Mouse (Mus musculus) colon, adult 2 months (tissue): Measurements from ENCODE around the gene Zfp382. TPM values are rescaled to one million over a fixed set of nuclear protein-coding genes. Genes with fewer than 3 reads are reported as not detected.

Source experiments
- polyA plus RNA-seq: library from polyadenylated mRNA; depleted of rRNA; stranded (reverse); fragments of >200 nt; gene quantifications from 2 replicates; pipeline ENCODE4 v1.2.3, GENCODE M21; 2012; rRNA removed

Zfp382 gene
- polyA plus RNA-seq = 0.38 and 1.9 TPM in 2 replicates

GRCm38 (mm10) chr7:30121308-30122187 lies at the start of gene Zfp382:
Gene Zfp382 (plus strand): TSS chr7:30121942.

GRCm38 (mm10) chr7:30072146-30073028 lies 49.4 kb upstream of the Zfp382 start, which contains the start of gene Zfp82:
Gene Zfp82 (minus strand): TSS chr7:30072900.

GRCm38 (mm10) chr7:30090092-30090969 lies 31.4 kb upstream of the Zfp382 start, which contains the start of the genes Gm26920 and Zfp566:
Gene Gm26920 (minus strand): TSS chr7:30090410.
Gene Zfp566 (minus strand): TSS chr7:30090527.

GRCm38 (mm10) chr7:30094646-30095429 lies 26.9 kb upstream of the Zfp382 start, which contains the start of gene Zfp260:
Gene Zfp260 (plus strand): TSS chr7:30094777.

DNA sequence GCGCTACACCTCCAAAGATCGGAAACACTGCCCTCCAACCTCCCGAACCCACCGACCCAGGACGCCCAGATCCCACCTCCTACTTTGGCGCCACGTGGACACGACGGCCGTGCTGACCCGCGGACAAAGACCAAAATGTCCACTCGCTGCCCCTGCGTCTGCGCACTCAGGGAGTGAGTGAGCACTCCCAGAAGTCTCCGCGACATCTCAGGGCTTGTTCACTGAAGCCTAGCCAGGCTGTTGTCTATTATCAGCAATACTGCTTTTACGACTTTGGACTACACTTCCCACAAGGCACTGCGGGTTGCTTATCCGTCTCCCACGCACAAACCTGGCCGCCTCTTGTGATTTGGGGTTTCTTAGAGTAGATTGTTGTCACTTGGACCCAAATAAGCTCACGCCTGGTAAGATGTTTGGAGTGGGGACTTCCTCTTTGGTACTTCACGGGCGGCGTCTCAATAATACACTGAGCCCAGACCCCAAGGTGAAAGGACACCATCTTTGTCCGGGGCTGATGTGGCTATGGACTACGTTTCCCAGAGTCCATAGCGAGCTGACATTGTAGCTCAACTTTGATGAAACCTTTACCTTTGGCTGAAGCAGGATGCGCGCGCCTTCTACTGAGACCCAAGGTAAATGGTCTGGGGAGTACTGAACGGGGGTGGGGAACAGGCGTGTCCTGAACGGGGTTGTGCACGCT lies 48.0 kb downstream of the Zfp382 start, which contains the start of gene Zfp146:
Gene Zfp146 (minus strand): TSS at position 168 of the 700 bp plus-strand sequence.

DNA sequence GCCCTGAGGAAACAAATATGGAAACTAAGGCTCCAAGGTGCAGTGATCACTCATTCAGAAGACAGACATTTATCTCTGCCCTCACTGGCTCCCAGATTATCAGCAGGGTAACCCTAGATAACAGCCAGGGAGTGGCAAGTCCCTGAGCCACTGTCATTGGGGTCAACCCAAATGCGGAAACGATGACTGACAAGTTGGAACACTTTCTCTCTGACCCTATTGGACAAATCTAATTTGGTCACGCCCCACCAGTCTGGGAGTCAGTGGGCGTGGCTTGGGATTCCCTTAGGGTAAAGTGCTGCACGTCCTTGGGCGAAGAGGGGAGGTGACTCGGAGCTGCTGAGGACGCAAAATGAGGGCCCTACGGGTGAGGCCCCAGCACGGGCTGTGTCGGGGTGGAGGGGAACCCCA lies 62.1 kb downstream of the Zfp382 start, which contains the start of gene Cox7a1:
Gene Cox7a1 (plus strand): TSS at position 266 of the 411 bp plus-strand sequence.

Other genes with a start within 250 kb of the Zfp382 start
- gene Zfp27, start 215.4 kb upstream of the Zfp382 start, polyA plus RNA-seq = 1.3 and 1.7 TPM in 2 replicates
- gene Zfp383, start 213.7 kb upstream of the Zfp382 start, polyA plus RNA-seq = 0.35 and 0.44 TPM in 2 replicates
- 2.6 and 6.7 TPM in 2 replicates for gene Zfp74, start 167.9 kb upstream of the Zfp382 start, polyA plus RNA-seq
- gene Zfp568, start 138.0 kb upstream of the Zfp382 start, polyA plus RNA-seq = 3.8 and 4.0 TPM in 2 replicates
- gene Zfp14, start 70.6 kb upstream of the Zfp382 start, polyA plus RNA-seq = 1.1 and 1.2 TPM in 2 replicates
- 0.29 and 0.35 TPM in 2 replicates for gene Zfp82, start 49.0 kb upstream of the Zfp382 start, polyA plus RNA-seq
- gene Gm26920, start 31.5 kb upstream of the Zfp382 start, polyA plus RNA-seq = not detected in 2 replicates
- 0.57 and 1.9 TPM in 2 replicates for gene Zfp566, start 31.4 kb upstream of the Zfp382 start, polyA plus RNA-seq
- gene Zfp260, start 27.2 kb upstream of the Zfp382 start, polyA plus RNA-seq = 7.9 and 8.4 TPM in 2 replicates
- gene Zfp146, start 47.8 kb downstream of the Zfp382 start, polyA plus RNA-seq = 6.3 and 8.4 TPM in 2 replicates
- gene Cox7a1, start 62.2 kb downstream of the Zfp382 start, polyA plus RNA-seq = 48.3 and 56.0 TPM in 2 replicates
- gene Capns1, start 76.9 kb downstream of the Zfp382 start, polyA plus RNA-seq = 791 and 1,080 TPM in 2 replicates
- gene Polr2i, start 110.0 kb downstream of the Zfp382 start, polyA plus RNA-seq = 86.6 and 107 TPM in 2 replicates
- 46.0 and 55.7 TPM in 2 replicates for gene Tbcb, start 110.3 kb downstream of the Zfp382 start, polyA plus RNA-seq
- not detected in 2 replicates for gene Ovol3, start 113.8 kb downstream of the Zfp382 start, polyA plus RNA-seq
- 0.12 and 0.19 TPM in 2 replicates for gene Thap8, start 158.2 kb downstream of the Zfp382 start, polyA plus RNA-seq
- 20.8 and 23.2 TPM in 2 replicates for gene Wdr62, start 158.5 kb downstream of the Zfp382 start, polyA plus RNA-seq
- 11.3 and 14.7 TPM in 2 replicates for gene Clip3, start 169.8 kb downstream of the Zfp382 start, polyA plus RNA-seq
- gene Alkbh6, start 186.8 kb downstream of the Zfp382 start, polyA plus RNA-seq = 165 and 192 TPM in 2 replicates
- gene Syne4, start 192.9 kb downstream of the Zfp382 start, polyA plus RNA-seq = 11.0 and 13.9 TPM in 2 replicates
- 1.2 and 1.4 TPM in 2 replicates for gene E130208F15Rik, start 199.8 kb downstream of the Zfp382 start, polyA plus RNA-seq
- 26.8 and 37.9 TPM in 2 replicates for gene Sdhaf1, start 202.0 kb downstream of the Zfp382 start, polyA plus RNA-seq
- 25.6 and 26.3 TPM in 2 replicates for gene Lrfn3, start 240.8 kb downstream of the Zfp382 start, polyA plus RNA-seq